Mouse (Mus musculus): Measurements from ENCODE around the gene Plxnb1. TPM values are rescaled to one million over a fixed set of nuclear protein-coding genes. Genes with fewer than 3 reads are reported as not detected.

Gene Plxnb1
- polyA plus RNA-seq, 1 experiment from 2014 or later: 13.9 TPM

DNA sequence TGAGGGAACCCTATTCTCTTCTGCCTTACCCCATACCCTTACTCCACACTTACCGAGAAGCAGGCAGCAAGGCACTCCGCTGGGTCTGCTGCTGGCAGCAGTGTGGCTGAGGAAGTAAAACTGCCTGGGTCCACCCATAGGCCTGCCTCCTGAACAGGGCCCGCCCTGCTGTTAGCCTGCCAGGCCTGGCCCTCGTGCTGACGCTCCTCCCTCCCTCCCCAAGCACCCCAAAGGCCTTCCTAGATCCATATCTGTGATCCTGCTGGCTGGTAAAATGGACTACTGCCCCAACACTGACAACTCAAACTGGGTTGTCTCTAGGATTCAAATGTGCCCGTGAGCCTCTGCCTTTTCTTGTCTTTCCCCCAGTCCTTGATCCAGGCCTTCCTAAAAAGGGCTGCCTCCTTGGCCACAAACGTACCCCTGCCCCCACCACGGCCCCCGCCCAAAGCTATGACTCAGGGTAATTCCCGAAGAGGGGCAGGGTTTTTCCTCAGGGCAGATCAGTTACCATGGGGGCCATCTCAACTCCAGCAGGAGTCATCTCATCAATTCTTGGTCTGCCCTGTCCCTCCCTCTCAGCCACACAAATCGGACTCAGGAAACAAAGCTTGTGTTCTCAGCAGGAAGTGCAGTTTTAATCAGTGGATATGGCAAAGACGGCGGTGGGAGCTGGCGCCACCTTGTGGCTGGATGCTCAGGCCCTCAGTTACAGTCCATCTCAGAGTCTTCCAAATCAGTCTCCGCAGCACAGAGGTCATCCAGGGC, 35.9 kb upstream of the Plxnb1 start, which contains the start of gene Trex1:
Gene Trex1 (minus strand): TSS at position 599 of the 768 bp plus-strand sequence.
- ATAC-seq: peak; percentile 72
- peak within 1 kb of the TSS; percentile 65 for H3K27ac ChIP-seq (ENCODE audit: low read depth, low read length)
- H3K27me3 ChIP-seq (replicated peaks; ENCODE audit: control insufficient read depth, insufficient read depth, low read length): no peaks in the 10 kb centered on the region
- peak within 1 kb of the TSS; percentile 64 for H3K9ac ChIP-seq (ENCODE audit: low read length)
- 25% methylated on average over 15 of the region's 15 CpGs for WGBS
- peak within 1 kb of the TSS; percentile 21 for H3K4me3 ChIP-seq (ENCODE audit: low read depth, low read length)
- 0 out of 2 replicates have a peak, but pooled peaks cover 2% of the 10 kb centered on the region for H3K4me1 ChIP-seq (ENCODE audit: control insufficient read depth, insufficient read depth, low read length)
- H3K36me3 ChIP-seq (ENCODE audit: control insufficient read depth, insufficient read depth, low read length): peaks cover 66% of the 10 kb centered on the region
- peak within 1 kb of the TSS; percentile 44 for H3K4me2 ChIP-seq (ENCODE audit: low read length)
- peak; percentile 86 for DNase-seq (ENCODE audit: low spot score)
- no peaks in the 10 kb centered on the region for H3K9me3 ChIP-seq (replicated peaks; ENCODE audit: control insufficient read depth, low read length)

DNA sequence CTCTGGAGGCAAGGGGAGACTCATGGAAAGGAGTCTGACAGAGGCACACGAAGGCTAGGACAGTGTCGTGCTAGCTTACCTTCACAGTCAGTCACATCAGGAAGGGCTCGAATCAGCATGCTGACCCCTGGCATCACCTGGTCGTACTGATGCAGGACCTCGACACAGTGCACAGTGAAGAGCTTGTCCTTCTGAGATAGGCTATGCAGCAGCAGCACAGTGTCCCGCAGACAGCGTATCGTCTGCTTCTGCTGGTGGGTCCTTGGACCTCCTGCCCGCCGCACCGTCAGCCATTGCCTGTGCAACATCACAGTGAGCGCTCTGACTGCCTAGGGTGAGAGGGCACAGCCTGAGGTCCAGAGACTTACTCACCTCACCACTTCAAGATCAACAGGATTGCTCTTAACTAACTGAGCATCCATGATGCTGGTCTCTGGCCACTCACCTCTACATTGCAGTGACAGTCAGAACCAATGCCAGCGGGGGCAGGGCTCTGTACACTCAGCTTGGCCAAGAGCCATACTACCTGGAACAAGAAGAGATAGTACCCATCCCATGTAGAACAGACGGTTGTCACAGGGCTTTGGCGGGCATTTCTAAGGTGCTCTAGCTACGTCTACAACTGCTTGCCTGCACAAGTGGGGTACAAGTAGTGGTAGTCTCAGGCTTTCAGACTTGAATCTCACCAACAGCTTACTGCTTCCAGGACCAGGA, 34.8 kb upstream of the Plxnb1 start:
- WGBS: 92% methylated on average over 16 of the region's 16 CpGs
- Histone ChIP-seq H3K27me3 (replicated peaks; ENCODE audit: control insufficient read depth, insufficient read depth, low read length) (no peaks in the 10 kb centered on the region), H3K36me3 (ENCODE audit: control insufficient read depth, insufficient read depth, low read length) (peaks cover 76% of the 10 kb centered on the region), H3K4me1 (ENCODE audit: control insufficient read depth, insufficient read depth, low read length) (no peaks in the 10 kb centered on the region), H3K27ac (ENCODE audit: low read depth, low read length) (no peak overlapping the region), H3K9ac (ENCODE audit: low read length) (no peak overlapping the region), H3K9me3 (replicated peaks; ENCODE audit: control insufficient read depth, low read length) (no peaks in the 10 kb centered on the region), H3K4me3 (ENCODE audit: low read depth, low read length) (no peak overlapping the region), H3K4me2 (ENCODE audit: low read length) (no peak overlapping the region)
- DNase-seq (ENCODE audit: low spot score): no peak
- ATAC-seq: peak; percentile 14; the same call in 1 of the 2 replicates

DNA sequence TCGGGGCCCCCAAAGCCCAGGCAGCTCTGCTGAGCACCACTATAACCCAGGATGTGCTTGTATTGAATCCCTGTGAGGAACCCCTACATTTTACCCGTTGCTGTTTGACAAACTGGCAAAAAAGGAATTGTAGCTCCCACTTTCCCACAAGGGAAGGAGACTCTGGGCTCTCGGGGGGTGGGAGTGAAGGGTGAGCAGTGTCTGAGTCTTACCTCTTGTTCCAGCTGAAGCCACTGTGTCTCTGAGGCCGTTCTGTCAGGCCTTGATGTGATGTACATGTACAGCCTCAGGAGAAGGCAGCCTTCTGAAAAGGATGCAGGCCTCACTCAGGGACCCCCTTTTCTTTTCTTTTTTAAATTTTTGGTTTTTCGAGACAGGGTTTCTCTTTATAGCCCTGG, 34.3 kb upstream of the Plxnb1 start:
- H3K9ac ChIP-seq (ENCODE audit: low read length): no peak overlapping the region
- H3K4me1 ChIP-seq (ENCODE audit: control insufficient read depth, insufficient read depth, low read length): no peaks in the 10 kb centered on the region
- no peaks in the 10 kb centered on the region for H3K9me3 ChIP-seq (replicated peaks; ENCODE audit: control insufficient read depth, low read length)
- H3K4me3 ChIP-seq (ENCODE audit: low read depth, low read length): no peak overlapping the region
- 92% methylated on average over 5 of the region's 5 CpGs for WGBS
- no peaks in the 10 kb centered on the region for H3K27me3 ChIP-seq (replicated peaks; ENCODE audit: control insufficient read depth, insufficient read depth, low read length)
- H3K36me3 ChIP-seq (ENCODE audit: control insufficient read depth, insufficient read depth, low read length): peaks cover 81% of the 10 kb centered on the region
- ATAC-seq (no peak), DNase-seq (ENCODE audit: low spot score) (no peak)
- no peak overlapping the region for H3K4me2 ChIP-seq (ENCODE audit: low read length)
- no peak overlapping the region for H3K27ac ChIP-seq (ENCODE audit: low read depth, low read length)

DNA sequence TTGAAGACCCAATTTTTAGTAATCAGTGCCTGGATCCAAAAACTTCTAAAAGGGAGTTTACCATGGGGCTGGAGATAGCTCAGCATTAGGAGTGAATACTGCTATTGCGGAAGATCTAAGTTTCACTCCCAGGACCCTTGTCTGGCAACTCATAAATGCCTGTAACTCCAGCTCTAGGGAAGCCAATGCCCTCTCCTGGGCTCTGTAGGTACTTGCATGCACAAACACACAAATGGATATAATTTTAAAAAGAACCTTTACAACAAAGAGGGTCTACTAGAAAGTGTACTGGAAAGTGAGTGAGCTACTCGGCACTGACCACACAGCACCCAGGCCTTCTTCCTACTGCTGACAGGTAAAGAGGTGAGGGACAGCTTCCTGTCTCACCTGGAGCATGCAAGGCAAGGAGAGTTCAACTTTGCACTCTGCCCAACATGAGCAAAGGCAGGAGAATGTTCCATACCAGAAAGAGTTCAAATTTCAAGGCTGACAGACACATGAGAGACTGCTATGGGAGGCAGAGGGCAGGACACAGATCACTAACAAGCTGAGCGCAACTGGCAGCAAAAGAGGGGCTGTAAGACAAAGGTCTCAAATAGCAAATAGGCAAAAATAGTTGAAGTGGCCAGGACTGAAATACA, 27.0 kb upstream of the Plxnb1 start:
- Histone ChIP-seq H3K9ac (ENCODE audit: low read length) (no peak overlapping the region), H3K4me1 (ENCODE audit: control insufficient read depth, insufficient read depth, low read length) (peaks cover 8% of the 10 kb centered on the region), H3K4me2 (ENCODE audit: low read length) (no peak overlapping the region), H3K36me3 (ENCODE audit: control insufficient read depth, insufficient read depth, low read length) (peaks cover 87% of the 10 kb centered on the region), H3K9me3 (replicated peaks; ENCODE audit: control insufficient read depth, low read length) (no peaks in the 10 kb centered on the region), H3K4me3 (ENCODE audit: low read depth, low read length) (no peak overlapping the region), H3K27ac (ENCODE audit: low read depth, low read length) (no peak overlapping the region), H3K27me3 (replicated peaks; ENCODE audit: control insufficient read depth, insufficient read depth, low read length) (no peaks in the 10 kb centered on the region)
- no peak for ATAC-seq
- DNase-seq (ENCODE audit: low spot score): no peak
- WGBS: 92% methylated on average over 3 of the region's 3 CpGs

DNA sequence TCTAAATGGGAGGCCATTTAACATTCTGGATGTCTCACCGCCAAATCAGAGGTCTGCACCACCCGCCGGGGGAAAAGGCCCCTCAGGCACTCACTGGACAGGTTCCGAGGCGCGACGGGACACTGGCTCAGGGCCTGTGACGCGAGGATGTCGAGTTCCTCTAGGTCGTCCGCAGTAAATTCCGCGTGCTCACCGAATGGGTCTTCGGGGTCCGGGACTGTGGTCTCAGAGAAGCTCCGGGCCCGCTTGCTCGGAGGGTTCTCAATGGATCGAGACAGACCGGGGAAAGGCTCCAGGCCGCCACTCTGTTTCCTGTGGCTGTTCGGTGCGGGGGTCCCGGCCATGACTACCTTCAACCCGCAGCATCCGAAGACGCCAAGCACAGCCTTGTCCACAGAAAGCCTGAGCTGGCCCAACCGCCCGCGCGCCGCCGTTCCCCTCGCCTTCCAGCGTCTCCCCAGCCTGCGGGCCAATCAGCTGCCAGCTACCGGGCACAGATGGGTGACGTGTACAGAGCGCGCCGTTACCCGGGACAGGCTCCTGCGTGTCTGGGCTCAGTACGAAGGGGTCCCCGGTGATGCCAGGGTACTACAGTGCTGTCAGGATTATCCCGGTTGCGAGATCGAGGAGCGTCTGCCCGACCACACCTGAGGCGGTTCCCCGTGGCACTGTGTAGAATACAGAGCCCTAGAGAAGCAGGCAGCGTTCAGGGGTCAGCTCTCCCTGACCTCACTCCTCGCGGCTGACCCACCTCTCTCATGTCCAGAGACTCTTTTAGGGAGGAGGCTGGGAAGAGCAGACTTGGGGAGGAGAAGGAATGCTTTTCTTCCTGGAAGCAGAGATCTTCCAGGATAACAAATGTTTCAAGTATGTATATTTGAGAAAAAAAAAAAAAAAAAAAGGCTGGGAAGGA, 21.3 kb upstream of the Plxnb1 start, which contains the start of gene Atrip:
Gene Atrip (minus strand): TSS at position 464 of the 913 bp plus-strand sequence.
- ATAC-seq: peak; percentile 100
- peak within 1 kb of the TSS; percentile 92 for H3K4me2 ChIP-seq (ENCODE audit: low read length)
- H3K36me3 ChIP-seq (ENCODE audit: control insufficient read depth, insufficient read depth, low read length): peaks cover 38% of the 10 kb centered on the region
- no peaks in the 10 kb centered on the region for H3K27me3 ChIP-seq (replicated peaks; ENCODE audit: control insufficient read depth, insufficient read depth, low read length)
- H3K9me3 ChIP-seq (replicated peaks; ENCODE audit: control insufficient read depth, low read length): no peaks in the 10 kb centered on the region
- DNase-seq (ENCODE audit: low spot score): peak; percentile 95
- peaks cover 9% of the 10 kb centered on the region for H3K4me1 ChIP-seq (ENCODE audit: control insufficient read depth, insufficient read depth, low read length)
- H3K4me3 ChIP-seq (ENCODE audit: low read depth, low read length): peak within 1 kb of the TSS; percentile 82
- under 1% methylated on average over 57 of the region's 57 CpGs for WGBS
- peak within 1 kb of the TSS; percentile 68 for H3K27ac ChIP-seq (ENCODE audit: low read depth, low read length)
- H3K9ac ChIP-seq (ENCODE audit: low read length): peak within 1 kb of the TSS; percentile 89

DNA sequence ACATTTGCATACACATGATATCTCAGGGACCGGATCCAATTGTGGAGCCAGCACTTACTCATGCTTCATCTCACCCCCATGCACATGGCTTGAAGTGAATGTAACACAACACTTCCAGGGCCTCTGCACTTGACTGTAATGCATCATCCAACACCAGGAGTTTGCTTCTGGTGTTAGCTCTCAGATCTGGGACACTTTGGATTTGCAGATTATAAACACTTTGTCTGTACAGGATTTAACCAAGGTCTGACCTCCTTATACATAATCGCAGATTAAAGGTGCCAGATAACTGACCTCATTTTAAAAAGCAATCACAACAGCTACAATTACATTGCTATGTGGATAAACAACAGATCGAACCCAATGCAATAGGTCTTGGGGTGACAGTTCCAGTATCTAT, 14.7 kb upstream of the Plxnb1 start:
- no peaks in the 10 kb centered on the region for H3K27me3 ChIP-seq (replicated peaks; ENCODE audit: control insufficient read depth, insufficient read depth, low read length)
- no peak overlapping the region for H3K4me3 ChIP-seq (ENCODE audit: low read depth, low read length)
- no peak for DNase-seq (ENCODE audit: low spot score)
- no peak for ATAC-seq
- H3K36me3 ChIP-seq (ENCODE audit: control insufficient read depth, insufficient read depth, low read length): peaks cover 23% of the 10 kb centered on the region
- H3K4me2 ChIP-seq (ENCODE audit: low read length): no peak overlapping the region
- no peak overlapping the region for H3K9ac ChIP-seq (ENCODE audit: low read length)
- 94% methylated on average over 3 of the region's 3 CpGs for WGBS
- no peaks in the 10 kb centered on the region for H3K9me3 ChIP-seq (replicated peaks; ENCODE audit: control insufficient read depth, low read length)
- H3K27ac ChIP-seq (ENCODE audit: low read depth, low read length): no peak overlapping the region
- peaks cover 12% of the 10 kb centered on the region for H3K4me1 ChIP-seq (ENCODE audit: control insufficient read depth, insufficient read depth, low read length)

DNA sequence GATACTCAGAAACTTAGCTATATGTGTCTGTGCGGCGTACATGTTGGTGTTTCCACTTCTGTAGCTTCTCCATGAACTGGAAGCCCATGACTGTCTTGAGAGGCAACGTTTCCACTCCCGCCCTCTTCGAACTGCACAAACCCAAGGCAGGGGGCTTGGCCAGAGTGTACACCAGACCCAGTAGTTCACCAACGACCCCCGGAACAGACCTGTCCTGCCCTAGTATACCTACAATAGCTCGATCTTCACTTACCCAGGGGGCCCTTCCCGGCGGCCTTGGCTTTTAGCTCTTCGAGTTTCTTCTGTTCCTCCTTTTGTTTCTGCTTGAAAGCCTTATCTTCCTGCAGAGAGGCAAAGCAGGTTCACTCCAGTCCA, 13.5 kb upstream of the Plxnb1 start:
- peak overlapping the region; percentile 54; the same call in 1 of the 2 replicates for H3K27ac ChIP-seq (ENCODE audit: low read depth, low read length)
- H3K27me3 ChIP-seq (replicated peaks; ENCODE audit: control insufficient read depth, insufficient read depth, low read length): no peaks in the 10 kb centered on the region
- H3K4me2 ChIP-seq (ENCODE audit: low read length): peak overlapping the region; percentile 90
- peak overlapping the region; percentile 78 for H3K4me3 ChIP-seq (ENCODE audit: low read depth, low read length)
- no peak for DNase-seq (ENCODE audit: low spot score)
- peaks cover 23% of the 10 kb centered on the region for H3K36me3 ChIP-seq (ENCODE audit: control insufficient read depth, insufficient read depth, low read length)
- peak; percentile 43; the same call in 1 of the 2 replicates for ATAC-seq
- peak overlapping the region; percentile 87 for H3K9ac ChIP-seq (ENCODE audit: low read length)
- H3K9me3 ChIP-seq (replicated peaks; ENCODE audit: control insufficient read depth, low read length): no peaks in the 10 kb centered on the region
- WGBS: 7% methylated on average over 11 of the region's 11 CpGs
- H3K4me1 ChIP-seq (ENCODE audit: control insufficient read depth, insufficient read depth, low read length): peaks cover 12% of the 10 kb centered on the region
